Mouse (Mus musculus) adipose tissue, adult 10 weeks (tissue): Measurements from ENCODE around the gene Pcyt1b. TPM values are rescaled to one million over a fixed set of nuclear protein-coding genes. Genes with fewer than 3 reads are reported as not detected.

Experiments
- polyA plus RNA-seq: library from polyadenylated mRNA; stranded (reverse); fragments of 350-450 nt; fragmentation: Illumina TruSeq; extraction: RNeasy Lipid Tissue Mini Kit (QIAGEN cat#74804); gene quantifications from one replicate; pipeline ENCODE4 v1.2.3, GENCODE M21; 2014; ENCODE audit warnings: low read depth, low replicate concordance

Pcyt1b gene
- polyA plus RNA-seq, result 2.0 TPM

GRCm38 (mm10) chrX:93654218-93655002, at the start of gene Pcyt1b:
Gene Pcyt1b, plus strand, starts transcription at chrX:93654863.

GRCm38 (mm10) chrX:93631657-93632449, 22.8 kb upstream of the Pcyt1b start, which contains the start of gene Pola1:
Gene Pola1, minus strand, starts transcription at chrX:93632155.

Other genes starting within 250 kb of the Pcyt1b start
- 4.2 TPM for gene Pola1, start 22.7 kb upstream of the Pcyt1b start, polyA plus RNA-seq
- gene Pdk3, start 177.3 kb downstream of the Pcyt1b start, polyA plus RNA-seq, result 16.6 TPM